Mouse (Mus musculus) kidney, adult 2 months (tissue): Measurements from ENCODE around the gene U2af1l4. TPM values are rescaled to one million over a fixed set of nuclear protein-coding genes. Genes with fewer than 3 reads are reported as not detected.

ENCODE experiments used
- DNase-seq: peaks from one replicate; pipeline ENCODE4 v3.0.0; 2021
- H3K27ac ChIP-seq: fragments of 200-500 bp; 2 replicates; pipeline ENCODE4 v1.5.1; 2012; ENCODE audit warnings: low read depth, low read length, control low read depth, inconsistent platforms; ENCODE audit not compliant: insufficient read depth
- H3K27me3 ChIP-seq: fragments of 200-500 bp; replicated peaks from 2 replicates; pipeline ENCODE4 v1.6.1; 2012; ENCODE audit warnings: mild to moderate bottlenecking, moderate library complexity, low read length, inconsistent platforms; ENCODE audit not compliant: control insufficient read depth, insufficient read depth
- H3K36me3 ChIP-seq: fragments of 200-500 bp; 2 replicates; pipeline ENCODE4 v1.6.1; 2012; ENCODE audit warnings: mild to moderate bottlenecking, moderate library complexity, low read length, inconsistent platforms; ENCODE audit not compliant: control insufficient read depth, insufficient read depth
- H3K4me1 ChIP-seq: fragments of 200-500 bp; 2 replicates; pipeline ENCODE4 v1.6.1; 2011; ENCODE audit warnings: low read length; ENCODE audit not compliant: control insufficient read depth, insufficient read depth
- H3K4me3 ChIP-seq: fragments of 200-500 bp; 2 replicates; pipeline ENCODE4 v1.5.1; 2011; ENCODE audit warnings: mild to moderate bottlenecking, low read depth, low read length, control low read depth; ENCODE audit not compliant: insufficient read depth
- CTCF ChIP-seq: fragments of 200-500 bp; conservative IDR thresholded peaks from 2 replicates; pipeline ENCODE4 v1.5.1; 2011; ENCODE audit warnings: low read depth, mild to moderate bottlenecking, control low read depth, low read length, moderate library complexity, mixed read lengths; ENCODE audit not compliant: insufficient read depth, insufficient read length
- POLR2A ChIP-seq: fragments of 200-500 bp; IDR thresholded peaks from one replicate; pipeline ENCODE4 v1.6.1; 2011; ENCODE audit warnings: low read depth, low read length, control low read depth
- WGBS: fragments of 180-500 bp; shearing (Covaris S2); methylation state at CpG from one replicate; pipeline ENCODE4 v1.1.7; 2018; 5-methylcytosine and 5-hydroxymethylcytosine counted together
- polyA plus RNA-seq: library from polyadenylated mRNA; depleted of rRNA; stranded (reverse); fragments of >200 nt; gene quantifications from 2 replicates; pipeline ENCODE4 v1.2.3, GENCODE M21; 2012

The U2af1l4 gene
- polyA plus RNA-seq, 1 experiment: 54.5 TPM

- TF ChIP-seq POLR2A: no peak
- no peak for TF ChIP-seq CTCF
- no peak for DNase-seq
- WGBS: 92% methylated on average over 12 of the region's 12 CpGs
- H3K4me1 ChIP-seq: peaks cover 8% of the 10 kb centered on the region
- peak within 1 kb of the TSS; percentile 28 for H3K27ac ChIP-seq
- no peaks in the 10 kb centered on the region for H3K36me3 ChIP-seq
- no peak within 1 kb of the TSS for H3K4me3 ChIP-seq
- no peaks in the 10 kb centered on the region; the same call in 1 of the 2 replicates for H3K27me3 ChIP-seq
These were observed 35.7 kb downstream of the U2af1l4 start, which contains the start of gene Zbtb32 for GRCm38 (mm10) chr7:30598786-30599185. Gene Zbtb32 (minus strand): TSS chr7:30598909.

GRCm38 (mm10) chr7:30599933-30600353 lies 36.8 kb downstream of the U2af1l4 start:
- H3K27ac ChIP-seq: peak overlapping the region; percentile 89

GRCm38 (mm10) chr7:30600651-30601050 lies 37.5 kb downstream of the U2af1l4 start:
- no peak for TF ChIP-seq CTCF
- TF ChIP-seq POLR2A: no peak
- Histone ChIP-seq H3K36me3 (no peaks in the 10 kb centered on the region), H3K27me3 (no peaks in the 10 kb centered on the region; the same call in 1 of the 2 replicates), H3K27ac (peak overlapping the region; percentile 89), H3K4me1 (peaks cover 8% of the 10 kb centered on the region), H3K4me3 (no peak overlapping the region)
- peak; percentile 70 for DNase-seq
- WGBS: 54% methylated on average over 7 of the region's 7 CpGs

More at GRCm38 (mm10) chr7:30599933-30600353, 36.8 kb downstream of the U2af1l4 start:
- peaks cover 8% of the 10 kb centered on the region for H3K4me1 ChIP-seq
- TF ChIP-seq POLR2A: no peak
- no peak for TF ChIP-seq CTCF
- no peaks in the 10 kb centered on the region; the same call in 1 of the 2 replicates for H3K27me3 ChIP-seq
- no peaks in the 10 kb centered on the region for H3K36me3 ChIP-seq
- 3% methylated on average over 16 of the region's 16 CpGs for WGBS
- peak; percentile 99 for DNase-seq
- no peak overlapping the region for H3K4me3 ChIP-seq

GRCm38 (mm10) chr7:30602583-30602982 lies 39.5 kb downstream of the U2af1l4 start:
- H3K4me1 ChIP-seq: peaks cover 8% of the 10 kb centered on the region
- peak; percentile 82 for DNase-seq
- H3K4me3 ChIP-seq: no peak overlapping the region
- no peaks in the 10 kb centered on the region; the same call in 1 of the 2 replicates for H3K27me3 ChIP-seq
- H3K27ac ChIP-seq: peak overlapping the region; percentile 83
- TF ChIP-seq POLR2A (no peak), CTCF (no peak)
- H3K36me3 ChIP-seq: no peaks in the 10 kb centered on the region
- 6% methylated on average over 3 of the region's 3 CpGs for WGBS

- Histone ChIP-seq H3K4me3 (no peak overlapping the region), H3K27ac (no peak overlapping the region), H3K4me1 (peaks cover 8% of the 10 kb centered on the region), H3K27me3 (no peaks in the 10 kb centered on the region), H3K36me3 (no peaks in the 10 kb centered on the region)
- TF ChIP-seq CTCF (no peak), POLR2A (no peak)
- no peak for DNase-seq
- WGBS: 41% methylated on average over 8 of the region's 8 CpGs
These were observed 41.3 kb downstream of the U2af1l4 start for GRCm38 (mm10) chr7:30604424-30604823.

DNA sequence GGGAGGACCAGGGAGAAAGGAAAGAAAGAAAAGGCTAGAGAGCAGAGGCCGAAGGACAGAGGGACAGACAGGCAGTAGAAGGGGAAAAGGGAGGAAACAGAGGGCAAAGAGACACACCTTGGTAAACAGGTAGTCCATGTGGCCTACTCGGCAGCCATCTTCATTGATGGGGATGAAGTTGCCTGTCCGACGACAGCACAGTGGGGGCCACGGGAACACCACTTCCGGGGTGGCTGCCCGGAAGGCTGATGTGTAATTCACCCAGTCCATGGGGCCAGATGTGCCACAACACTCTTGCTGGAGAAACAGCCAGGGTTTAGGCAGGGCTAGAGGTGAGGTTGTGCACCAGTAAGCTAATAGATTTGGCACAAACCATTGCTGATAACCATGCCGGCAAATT lies 41.8 kb downstream of the U2af1l4 start:
- WGBS: 87% methylated on average over 8 of the region's 8 CpGs
- Histone ChIP-seq H3K36me3 (no peaks in the 10 kb centered on the region), H3K27me3 (no peaks in the 10 kb centered on the region), H3K4me3 (no peak overlapping the region), H3K4me1 (peaks cover 8% of the 10 kb centered on the region), H3K27ac (no peak overlapping the region)
- TF ChIP-seq CTCF (no peak), POLR2A (no peak)
- DNase-seq: no peak

- no peaks in the 10 kb centered on the region for H3K36me3 ChIP-seq
- DNase-seq: peak; percentile 61
- H3K4me3 ChIP-seq: no peak overlapping the region
- peaks cover 8% of the 10 kb centered on the region for H3K4me1 ChIP-seq
- no peaks in the 10 kb centered on the region for H3K27me3 ChIP-seq
- no peak overlapping the region for H3K27ac ChIP-seq
- 29% methylated on average over 8 of the region's 8 CpGs for WGBS
- no peak for TF ChIP-seq POLR2A
- peak; percentile 76 for TF ChIP-seq CTCF
These were observed 44.7 kb downstream of the U2af1l4 start for GRCm38 (mm10) chr7:30607706-30608309.
